Mouse (Mus musculus) sigmoid colon, adult 10 weeks (tissue): ENCODE results near the gene Btg1. TPM values are rescaled to one million over a fixed set of nuclear protein-coding genes. Genes with fewer than 3 reads are reported as not detected.

Experiments used
- polyA plus RNA-seq: library from polyadenylated mRNA; stranded (reverse); fragments of 350-450 nt; fragmentation: Illumina TruSeq; extraction: RNeasy Lipid Tissue Mini Kit (QIAGEN cat#74804); gene quantifications from one replicate; pipeline ENCODE4 v1.2.3, GENCODE M21; 2014; ENCODE audit warnings: low read depth, low replicate concordance

Gene Btg1
- polyA plus RNA-seq = 356 TPM

GRCm38 (mm10) chr10:96616709-96617116 is at the start of gene Btg1:
TSS of gene Btg1 (plus strand) at chr10:96617006.

